Mouse (Mus musculus) embryonic stem cell, embryonic (primary cell): ENCODE measurements around the gene Clps.

Source experiments
- CTCF ChIA-PET, 4 experiments: fragments of 300-600 bp in 2 of 4; fragments of 350-600 bp in 2 of 4; sonication (Branson Sonifier 250); formaldehyde crosslinking; loops; one replicate each; lab custom pipeline; 2022; ENCODE audit warnings: inconsistent platforms in 2 of 4; lab: Charles Lee
- POLR2A ChIA-PET, 4 experiments: fragments of 300-600 bp in 2 of 4; fragments of 350-600 bp in 2 of 4; sonication (Branson Sonifier 250); formaldehyde crosslinking; loops; one replicate each; lab custom pipeline; 2022; ENCODE audit warnings: antibody characterized with exemption in 4 of 4, inconsistent platforms in 1 of 4; lab: Charles Lee

Gene Clps

DNA sequence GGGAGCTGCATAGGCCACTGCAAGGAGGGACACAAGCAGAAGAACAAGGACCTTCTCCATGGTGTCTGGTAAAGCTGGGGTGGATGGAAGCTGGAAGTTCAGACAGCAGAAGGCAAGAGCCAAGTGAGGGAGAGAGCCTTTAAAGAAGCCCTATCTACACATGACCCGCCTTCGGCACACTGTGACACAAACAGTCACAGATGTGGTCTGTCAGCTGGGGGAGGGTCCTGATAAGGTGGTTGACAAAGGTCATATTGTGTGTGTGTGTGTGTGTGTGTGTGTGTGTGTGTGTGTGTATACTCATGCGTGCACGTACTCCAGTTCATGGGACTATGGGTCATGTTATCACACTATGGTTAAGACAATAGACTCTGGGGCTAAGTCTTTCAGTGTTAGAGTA, at the start of gene Clps:
TSS of gene Clps (minus strand) at position 169 of the 400 bp plus-strand sequence.
- ChIA-PET POLR2A (interaction anchor here in 2 of 4 experiments (0.9 to 1.9 kb wide), 9 partner anchors 9 to 229 kb away, joined by 3 to 7 read pairs (median 3); partner anchors contain the start of gene Clpsl2 (in 1 of the 2)), CTCF (interaction anchor here (0.6 to 1.5 kb wide), 7 partner anchors 8 to 1429 kb away, joined by 3 to 5 read pairs (median 3); no protein-coding TSS in a partner anchor)

DNA sequence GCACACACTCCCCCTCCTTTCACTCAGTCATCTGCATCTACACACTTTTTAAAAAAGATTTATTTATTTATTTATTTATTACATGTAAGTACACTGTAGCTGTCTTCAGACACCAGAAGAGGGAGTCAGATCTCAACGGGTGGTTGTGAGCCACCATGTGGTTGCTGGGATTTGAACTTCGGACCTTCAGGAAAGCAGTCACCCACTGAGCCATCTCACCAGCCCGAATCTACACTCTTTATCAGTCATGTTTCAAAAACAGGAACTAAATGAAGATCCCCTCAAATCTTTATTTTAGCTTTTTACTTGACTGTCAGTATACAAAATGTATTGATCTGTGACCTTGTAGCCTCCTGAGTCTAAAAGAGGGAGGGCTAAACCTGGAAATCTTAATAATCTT, 49.0 kb upstream of the Clps start:
- ChIA-PET POLR2A (interaction anchor here in 2 of 4 experiments (0.7 to 18.5 kb wide), 11 partner anchors 11 to 192 kb away, joined by 3 to 239 read pairs (median 3); partner anchors contain the start of gene Srpk1 (in 1 of the 2)), CTCF (interaction anchor here in 2 of 4 experiments (0.6 to 1.3 kb wide), 2 partner anchors 19 to 304 kb away, joined by 3 to 4 read pairs; no protein-coding TSS in a partner anchor)

DNA sequence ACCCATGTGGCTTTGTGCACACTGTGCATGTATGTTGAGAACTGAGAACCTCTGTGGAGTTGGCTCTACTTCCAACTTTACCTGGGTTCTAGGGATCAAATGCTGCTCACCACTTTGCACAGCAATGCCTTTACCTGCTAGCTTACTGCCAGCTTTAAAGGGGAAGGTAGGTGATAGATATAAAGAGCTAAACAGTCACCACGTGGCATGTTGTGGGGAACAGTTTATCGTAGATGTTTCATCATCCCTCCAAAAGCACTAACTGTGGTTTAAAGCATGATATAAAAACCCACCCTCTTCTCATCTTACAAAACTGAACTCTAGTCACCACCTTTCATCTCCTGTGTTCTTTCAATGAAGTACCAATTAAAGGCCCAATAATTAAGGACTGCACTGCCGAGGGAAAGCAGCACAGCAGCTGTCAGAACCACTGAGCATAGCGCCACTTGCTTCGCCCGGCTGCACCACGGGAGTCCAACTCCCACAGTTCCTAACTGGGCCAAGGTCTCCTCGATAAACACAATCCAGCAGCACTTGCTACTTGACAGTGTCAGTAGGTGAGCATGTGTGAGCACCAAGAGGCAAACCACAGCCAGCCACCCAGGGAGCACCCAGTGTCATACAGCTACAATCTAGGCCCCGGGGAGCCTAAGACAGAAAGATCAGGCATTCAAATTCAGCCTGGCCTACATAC, 41.1 kb upstream of the Clps start:
- CTCF ChIA-PET, result interaction anchor here in 1 of 4 experiments (1.6 kb wide), 1 partner anchor 9 kb away, joined by 11 read pairs; no protein-coding TSS in a partner anchor
- POLR2A ChIA-PET, result interaction anchor here in 3 of 4 experiments (0.8 to 18.5 kb wide), 15 partner anchors 8 to 146 kb away, joined by 3 to 239 read pairs (median 3); partner anchors contain the start of gene Srpk1 (in 2 of the 3)

DNA sequence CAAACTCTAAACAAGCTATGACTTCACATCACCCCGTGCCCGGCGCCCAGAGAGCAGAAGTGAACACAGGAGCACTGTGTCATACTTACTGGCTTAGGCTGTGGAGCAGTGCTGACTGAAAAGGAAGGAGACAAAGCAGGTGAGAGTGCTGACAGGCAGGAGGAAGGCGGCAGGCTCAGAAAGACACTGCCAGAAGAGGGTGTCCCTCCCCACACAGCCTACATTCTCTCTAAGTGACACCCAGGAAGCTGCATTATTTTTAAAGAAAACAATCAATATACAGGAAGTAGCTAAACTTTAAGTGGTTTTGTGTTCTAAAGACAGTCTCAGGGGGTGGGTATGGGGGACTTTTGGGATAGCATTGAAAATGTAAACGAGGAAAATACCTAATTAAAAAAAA, 40.2 kb upstream of the Clps start:
- CTCF ChIA-PET, result interaction anchor here in 2 of 4 experiments (0.6 to 0.7 kb wide), 3 partner anchors 74 to 417 kb away, joined by 3 read pairs; no protein-coding TSS in a partner anchor
- POLR2A ChIA-PET, result interaction anchor here in 2 of 4 experiments (0.6 to 18.5 kb wide), 6 partner anchors 11 to 566 kb away, joined by 3 to 239 read pairs (median 3); partner anchors contain the start of genes Ppard (in 1 of the 2) and Srpk1 (in 1 of the 2)

DNA sequence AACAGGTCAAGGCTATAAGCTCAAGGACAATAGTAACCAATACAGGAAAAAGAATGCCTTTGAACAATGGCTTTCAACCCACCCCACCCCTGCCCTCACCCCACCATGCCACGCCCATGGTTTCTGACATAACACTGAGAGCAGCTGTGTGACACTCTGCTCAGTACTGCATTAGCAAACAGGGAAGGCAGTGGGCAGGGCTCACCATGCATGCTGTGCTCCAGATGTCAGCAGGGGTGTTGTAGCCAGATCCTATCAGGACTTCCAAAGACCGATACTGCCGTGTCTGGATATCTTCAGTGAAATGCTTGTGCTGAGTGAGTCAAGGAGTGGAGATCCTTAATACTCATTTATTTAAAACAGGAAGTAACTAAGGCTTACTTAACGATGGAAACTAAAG, 33.4 kb upstream of the Clps start:
- ChIA-PET POLR2A (interaction anchor here (0.6 to 6.5 kb wide), 55 partner anchors 9 to 892 kb away, joined by 3 to 105 read pairs (median 5); partner anchors contain the start of genes Srpk1 (in 3 of the 4), Lhfpl5 (in 2 of the 4) and Mapk14 (in 1 of the 4)), CTCF (interaction anchor here (0.5 to 3.0 kb wide), 26 partner anchors 9 to 1933 kb away, joined by 3 to 22 read pairs (median 4); partner anchors contain the start of gene Clps (in 2 of the 4))

DNA sequence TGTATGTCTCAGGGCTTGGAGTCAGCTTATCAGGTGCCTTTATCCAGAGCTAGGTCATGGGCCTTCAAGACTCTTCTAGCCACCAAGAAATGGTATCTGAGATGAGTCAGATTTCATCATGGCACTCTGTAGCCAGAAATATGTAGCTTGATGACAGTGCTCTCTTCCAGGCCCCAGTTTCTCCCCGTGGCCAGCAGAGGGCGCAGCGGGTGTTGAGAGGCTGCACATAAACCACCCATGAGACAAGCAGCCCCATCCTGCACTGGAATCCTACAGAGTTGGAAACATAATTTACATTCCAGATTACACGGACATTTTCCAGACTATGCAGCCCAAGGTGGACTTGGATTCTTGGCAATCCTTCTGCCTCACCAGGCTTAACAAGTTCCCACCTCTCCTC, 32.4 kb upstream of the Clps start:
- ChIA-PET POLR2A (interaction anchor here (0.5 to 6.5 kb wide), 51 partner anchors 9 to 885 kb away, joined by 3 to 105 read pairs (median 5); partner anchors contain the start of genes Srpk1 (in 3 of the 4), Lhfpl5 (in 2 of the 4) and Mapk14 (in 1 of the 4)), CTCF (interaction anchor here (0.5 to 3.0 kb wide), 34 partner anchors 8 to 277 kb away, joined by 3 to 22 read pairs (median 4); partner anchors contain the start of gene Clps (in 2 of the 4))

DNA sequence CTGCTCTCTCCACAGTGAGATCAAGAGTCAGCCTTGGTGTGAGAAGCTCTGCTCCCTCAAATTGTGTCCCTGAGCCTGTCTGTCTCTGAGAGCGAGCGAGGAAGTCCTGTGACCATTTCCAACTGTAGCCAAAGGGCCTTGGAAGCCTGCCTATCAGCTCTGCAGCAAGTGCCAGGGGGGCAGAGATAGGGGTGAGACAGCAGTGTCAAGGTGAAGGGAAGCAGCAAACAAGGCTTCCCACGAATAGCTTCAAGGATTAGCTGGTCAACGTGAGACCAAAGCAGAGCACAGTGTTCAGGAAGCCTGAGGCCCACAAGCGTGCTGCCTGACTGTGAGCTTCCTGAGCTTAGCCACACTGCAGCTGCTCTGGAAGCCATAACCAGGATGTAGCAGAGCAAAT, 30.9 kb upstream of the Clps start:
- ChIA-PET CTCF (interaction anchor here (0.6 to 3.0 kb wide), 12 partner anchors 8 to 1407 kb away, joined by 3 to 22 read pairs (median 6); no protein-coding TSS in a partner anchor), POLR2A (interaction anchor here in 3 of 4 experiments (0.6 to 6.5 kb wide), 28 partner anchors 10 to 307 kb away, joined by 3 to 105 read pairs (median 4); partner anchors contain the start of genes Srpk1 (in 3 of the 3) and Mapk14 (in 1 of the 3))

DNA sequence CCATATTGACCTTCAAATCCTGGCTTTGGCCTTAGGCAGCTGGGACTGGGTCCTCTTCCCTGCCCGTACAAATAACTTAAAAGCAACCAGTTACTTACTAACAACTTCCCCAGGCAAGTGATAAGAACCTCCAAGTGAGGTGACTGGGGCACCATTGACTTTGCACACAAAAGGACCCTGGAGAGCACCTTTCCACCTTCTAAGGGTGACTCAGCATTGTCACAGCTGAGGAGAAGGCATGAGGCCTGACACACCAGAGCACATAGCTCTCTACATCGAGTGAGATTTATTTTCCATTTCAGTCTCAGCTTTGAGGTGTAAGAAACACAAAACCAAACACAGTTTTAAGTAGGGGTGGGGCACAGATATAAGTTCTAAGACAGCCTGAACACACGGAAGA, 30.0 kb upstream of the Clps start:
- CTCF ChIA-PET, result interaction anchor here in 3 of 4 experiments (0.6 to 2.5 kb wide), 6 partner anchors 10 to 186 kb away, joined by 3 to 14 read pairs (median 4); no protein-coding TSS in a partner anchor
- POLR2A ChIA-PET, result interaction anchor here in 3 of 4 experiments (0.5 to 6.5 kb wide), 33 partner anchors 8 to 173 kb away, joined by 3 to 105 read pairs (median 4); partner anchors contain the start of genes Srpk1 (in 3 of the 3) and Mapk14 (in 2 of the 3)

DNA sequence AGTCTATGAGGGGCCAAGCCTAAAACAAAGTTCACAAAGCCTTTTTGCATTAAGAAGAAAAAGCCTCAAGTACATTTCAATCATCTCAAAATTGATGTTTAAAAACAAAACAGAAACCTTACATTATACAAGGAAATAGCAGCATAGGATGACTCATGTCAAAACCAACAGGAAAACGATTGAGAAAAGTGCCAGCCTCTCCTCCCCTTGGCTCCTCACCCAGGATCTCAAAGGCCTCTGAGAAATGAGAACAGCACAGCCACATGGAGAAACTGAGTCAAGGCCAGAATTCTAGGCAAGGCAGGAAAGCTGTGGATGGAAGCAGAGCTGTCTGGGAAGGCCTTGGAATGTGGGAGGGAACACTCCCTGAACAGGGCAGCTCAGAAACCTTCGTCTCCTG, 28.0 kb upstream of the Clps start:
- CTCF ChIA-PET, result interaction anchor here in 3 of 4 experiments (0.7 to 1.2 kb wide), 7 partner anchors 8 to 307 kb away, joined by 3 to 7 read pairs (median 3); partner anchors contain the start of gene Lhfpl5 (in 1 of the 3)
- POLR2A ChIA-PET, result interaction anchor here (0.6 to 3.8 kb wide), 17 partner anchors 8 to 261 kb away, joined by 3 to 20 read pairs (median 3); partner anchors contain the start of genes Lhfpl5 (in 2 of the 4) and Mapk14 (in 1 of the 4)

DNA sequence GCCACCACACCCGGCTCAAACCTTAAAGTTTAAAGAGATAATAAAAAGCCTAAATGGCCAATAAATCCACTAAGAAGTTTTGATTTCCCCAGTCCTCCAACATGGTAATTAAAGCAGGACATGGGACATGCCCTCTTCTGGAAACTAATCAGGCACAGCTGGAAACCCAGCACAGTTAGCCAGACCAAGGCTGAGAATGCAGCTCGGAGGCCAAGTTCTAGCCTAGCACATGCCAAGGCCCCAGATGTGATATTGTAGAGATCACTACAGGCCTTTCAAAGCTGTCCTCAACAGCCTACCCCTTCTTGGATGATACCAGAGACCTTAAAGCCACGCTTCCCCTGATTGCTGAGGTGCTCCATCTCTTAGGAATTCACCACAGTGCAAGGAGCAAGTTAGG, 25.9 kb upstream of the Clps start:
- ChIA-PET POLR2A (interaction anchor here in 2 of 4 experiments (0.5 to 3.8 kb wide), 7 partner anchors 8 to 294 kb away, joined by 3 to 20 read pairs (median 3); partner anchors contain the start of gene Lhfpl5 (in 1 of the 2)), CTCF (interaction anchor here in 2 of 4 experiments (0.6 to 0.7 kb wide), 2 partner anchors 60 to 523 kb away, joined by 3 to 5 read pairs; no protein-coding TSS in a partner anchor)

DNA sequence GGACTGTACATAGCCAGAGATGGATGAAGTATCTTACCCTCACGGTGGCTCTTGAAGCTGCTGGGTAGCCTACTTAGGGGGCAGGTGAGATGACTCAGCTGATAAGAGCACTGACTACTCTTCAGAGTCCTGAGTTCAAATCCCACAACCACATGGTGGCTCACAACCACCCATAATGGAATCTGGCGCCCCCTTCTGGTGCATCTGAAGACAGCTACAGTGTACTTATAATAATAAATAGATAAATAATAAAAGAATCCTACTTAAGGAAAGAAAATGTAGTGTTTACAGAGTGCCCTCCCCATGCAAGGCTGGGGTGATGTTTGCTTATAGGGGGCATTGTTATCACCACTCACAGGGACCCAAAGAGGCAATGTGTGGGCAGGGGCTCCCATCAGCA, 20.5 kb upstream of the Clps start:
- ChIA-PET CTCF (interaction anchor here (0.6 to 3.5 kb wide), 13 partner anchors 9 to 681 kb away, joined by 3 to 22 read pairs (median 7); no protein-coding TSS in a partner anchor), POLR2A (interaction anchor here in 2 of 4 experiments (1.0 to 8.2 kb wide), 15 partner anchors 11 to 250 kb away, joined by 3 to 105 read pairs (median 5); partner anchors contain the start of genes Clps (in 1 of the 2) and Srpk1 (in 1 of the 2))

DNA sequence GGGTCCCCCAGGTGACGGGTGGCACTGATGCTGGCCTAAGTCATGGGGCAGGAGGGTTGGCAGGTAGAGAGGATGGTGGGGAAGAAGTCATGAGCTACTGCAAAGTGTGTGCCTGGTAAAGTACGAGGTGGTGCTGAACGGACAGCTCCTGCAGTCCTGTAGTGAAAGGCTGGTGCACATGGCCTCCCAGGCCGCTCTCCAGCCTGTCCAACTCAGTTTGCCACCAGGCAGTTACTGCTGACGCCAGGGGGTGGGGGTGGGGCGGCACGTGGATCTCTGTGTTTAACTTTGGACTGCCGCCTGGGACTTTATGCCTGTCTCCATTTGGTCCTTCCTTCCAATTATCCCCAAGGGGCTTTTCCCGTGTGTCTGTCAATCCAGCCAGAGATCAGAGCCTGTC, 19.8 kb upstream of the Clps start:
- ChIA-PET POLR2A (interaction anchor here (0.6 to 8.2 kb wide), 32 partner anchors 8 to 485 kb away, joined by 3 to 105 read pairs (median 4); partner anchors contain the start of genes Srpk1 (in 2 of the 4) and Clps (in 1 of the 4)), CTCF (interaction anchor here (0.5 to 3.5 kb wide), 24 partner anchors 8 to 791 kb away, joined by 3 to 22 read pairs (median 3); partner anchors contain the start of gene Clps (in 1 of the 4))

DNA sequence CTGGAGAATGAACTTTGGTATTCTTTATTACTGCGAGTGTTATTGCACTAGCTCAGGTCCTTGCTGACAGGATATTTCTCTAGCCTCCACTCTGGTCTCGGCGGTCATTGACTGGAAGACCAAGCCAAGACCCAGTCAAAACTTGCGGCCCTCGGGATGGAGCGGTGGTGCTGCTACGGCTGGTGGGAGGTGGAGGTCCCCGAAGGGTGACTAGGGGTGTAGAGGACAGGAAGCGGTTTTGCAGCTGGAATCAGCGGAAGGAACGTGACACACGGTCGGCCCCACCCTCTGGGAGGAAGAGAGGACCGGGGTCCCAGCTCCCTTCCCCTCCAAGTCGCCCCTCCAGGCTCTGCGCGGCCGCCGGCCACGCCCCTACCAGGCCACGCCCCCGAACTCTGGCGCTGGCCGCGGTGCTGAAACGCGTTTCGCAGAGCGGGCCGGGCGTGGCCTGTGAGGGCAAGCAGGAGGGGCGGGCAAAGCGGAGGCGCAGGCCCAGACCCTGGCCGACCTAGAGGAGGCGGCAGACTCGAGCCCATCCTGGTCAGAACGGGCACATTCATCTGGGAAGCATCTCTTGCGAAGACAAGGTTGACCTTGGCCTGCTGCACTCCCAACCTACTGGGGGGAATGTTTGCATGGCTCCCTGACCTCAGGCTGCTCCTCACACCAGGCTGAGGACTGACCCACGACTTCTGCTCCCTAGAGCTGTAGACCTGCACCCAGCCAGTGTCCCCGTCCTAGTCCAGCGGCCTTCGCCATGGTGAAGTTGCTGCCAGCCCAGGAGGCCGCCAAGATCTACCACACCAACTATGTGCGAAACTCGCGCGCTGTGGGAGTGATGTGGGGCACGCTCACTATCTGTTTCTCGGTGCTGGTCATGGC, 14.9 kb upstream of the Clps start, which contains the start of gene Lhfpl5:
TSS of gene Lhfpl5 (plus strand) at position 398 of the 882 bp plus-strand sequence.
- ChIA-PET POLR2A (interaction anchor here in 3 of 4 experiments (0.6 to 3.4 kb wide), 9 partner anchors 9 to 117 kb away, joined by 3 to 20 read pairs (median 6); no protein-coding TSS in a partner anchor), CTCF (interaction anchor here in 2 of 4 experiments (0.5 to 1.0 kb wide), 2 partner anchors 13 to 1065 kb away, joined by 3 read pairs; no protein-coding TSS in a partner anchor)

DNA sequence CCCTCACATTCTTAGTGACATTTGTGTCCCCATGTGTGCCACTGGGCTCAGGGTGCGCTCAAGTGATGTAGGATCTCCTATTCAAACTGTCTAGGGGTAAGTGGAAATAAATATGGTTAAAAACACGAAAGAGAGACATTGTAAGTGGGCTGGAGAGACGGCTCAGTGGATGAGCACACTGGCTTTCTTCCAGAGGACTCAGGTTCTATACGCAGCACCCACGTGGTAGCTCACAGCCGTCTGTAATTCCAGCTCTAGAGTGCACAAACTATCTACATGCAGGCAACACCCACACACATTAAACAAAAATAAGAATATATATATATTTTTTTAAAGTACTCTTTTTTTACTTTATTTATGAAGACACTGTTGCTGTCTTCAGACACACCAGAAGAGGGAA, 12.4 kb upstream of the Clps start:
- POLR2A ChIA-PET, result interaction anchor here in 2 of 4 experiments (0.5 to 2.2 kb wide), 7 partner anchors 9 to 153 kb away, joined by 3 to 9 read pairs (median 4); no protein-coding TSS in a partner anchor
- CTCF ChIA-PET, result interaction anchor here in 1 of 4 experiments (0.6 to 1.1 kb wide), 2 partner anchors 19 to 31 kb away, joined by 3 read pairs; no protein-coding TSS in a partner anchor

DNA sequence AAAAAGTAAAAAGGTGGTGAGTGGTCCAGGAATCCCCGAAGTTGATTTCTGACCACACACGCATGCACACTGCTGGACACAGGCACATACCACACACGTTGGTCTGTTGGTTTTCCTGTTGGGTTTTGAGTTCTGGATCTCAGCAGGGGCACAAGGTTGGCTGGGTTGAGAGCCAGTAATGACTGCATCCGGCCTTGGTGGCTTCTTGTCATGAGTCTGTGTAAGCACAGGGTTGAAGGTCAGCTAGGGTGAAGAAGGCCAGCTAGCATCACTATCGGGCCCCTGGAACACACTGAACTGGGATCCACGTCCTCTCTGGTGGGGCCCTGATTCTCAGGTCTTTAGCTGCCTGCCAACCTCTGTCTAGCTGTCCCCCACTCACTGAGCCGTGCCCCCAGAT, 12.0 kb upstream of the Clps start:
- ChIA-PET POLR2A (interaction anchor here in 3 of 4 experiments (0.6 to 2.4 kb wide), 9 partner anchors 8 to 112 kb away, joined by 3 to 9 read pairs (median 4); no protein-coding TSS in a partner anchor), CTCF (interaction anchor here in 1 of 4 experiments (0.6 to 1.1 kb wide), 2 partner anchors 18 to 96 kb away, joined by 3 read pairs; no protein-coding TSS in a partner anchor)

DNA sequence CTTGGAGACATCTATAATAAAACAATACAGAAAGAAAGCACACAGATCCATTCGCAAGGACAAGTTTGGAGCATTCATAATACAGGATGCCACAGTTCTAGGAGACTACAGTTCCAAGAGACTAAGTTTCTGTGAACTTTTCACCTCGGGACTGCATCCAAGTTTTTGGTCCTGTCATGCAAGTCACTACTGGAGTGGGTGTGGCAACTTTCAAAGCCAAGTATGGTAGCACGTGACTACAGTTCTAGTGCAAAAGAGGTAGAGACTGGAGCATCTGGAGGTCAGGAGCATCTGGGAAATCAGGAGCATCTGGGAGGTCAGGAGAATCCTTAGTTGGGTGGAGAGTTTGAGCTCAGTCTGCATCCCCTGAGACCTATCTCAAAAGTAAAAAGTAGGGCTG, 11.3 kb upstream of the Clps start:
- CTCF ChIA-PET, result no interaction called here
- POLR2A ChIA-PET, result interaction anchor here in 2 of 4 experiments (1.0 to 2.4 kb wide), 5 partner anchors 15 to 111 kb away, joined by 3 to 9 read pairs (median 5); no protein-coding TSS in a partner anchor
